Mouse (Mus musculus): ENCODE results near the gene Tulp4. TPM values are rescaled to one million over a fixed set of nuclear protein-coding genes. Genes with fewer than 3 reads are reported as not detected.

The Tulp4 gene
- polyA plus RNA-seq, 1 experiment: 67.0 TPM

DNA sequence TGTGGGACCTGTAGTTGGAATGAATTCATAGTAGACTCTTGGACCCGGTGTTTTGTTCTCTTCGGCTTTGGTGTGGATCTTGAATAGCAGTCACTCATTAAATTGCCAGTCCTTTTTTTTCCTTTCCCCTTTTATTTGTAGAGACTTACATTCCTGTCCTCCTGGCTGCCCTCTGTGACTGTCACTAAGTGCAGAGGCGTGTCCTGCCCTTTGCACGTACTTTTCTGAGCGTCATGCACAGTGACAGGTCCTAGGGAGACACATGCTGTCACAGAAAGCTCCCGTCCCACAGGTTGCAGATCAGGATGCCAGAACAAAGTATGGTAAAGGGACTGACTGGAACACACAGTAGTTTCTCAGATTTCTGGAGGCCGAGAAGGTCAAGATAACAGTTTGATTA, 91.3 kb downstream of the Tulp4 start:
- WGBS: 83% methylated on average over 7 of the region's 7 CpGs
- H3K4me3 ChIP-seq (replicated peaks; ENCODE audit: extremely low read depth, low read depth, low read length): no peak overlapping the region
- no peaks in the 10 kb centered on the region; the same call in 1 of the 2 replicates for H3K4me1 ChIP-seq (ENCODE audit: control insufficient read depth, insufficient read depth, low read length)
- no peak for TF ChIP-seq POLR2A (IDR thresholded peaks at IDR 0.05; ENCODE audit: borderline replicate concordance, extremely low read depth, low read depth, low read length)
- no peak for TF ChIP-seq CTCF (IDR thresholded peaks at IDR 0.05; ENCODE audit: insufficient read depth, low read length)
- no peak for DNase-seq

GRCm38 (mm10) chr17:6198670-6199069, 92.4 kb downstream of the Tulp4 start:
- 86% methylated on average over 6 of the region's 6 CpGs for WGBS
- H3K4me3 ChIP-seq (replicated peaks; ENCODE audit: extremely low read depth, low read depth, low read length): no peak overlapping the region
- TF ChIP-seq POLR2A (IDR thresholded peaks at IDR 0.05; ENCODE audit: borderline replicate concordance, extremely low read depth, low read depth, low read length) (no peak), CTCF (IDR thresholded peaks at IDR 0.05; ENCODE audit: insufficient read depth, low read length) (no peak)
- no peak for DNase-seq
- H3K4me1 ChIP-seq (ENCODE audit: control insufficient read depth, insufficient read depth, low read length): no peaks in the 10 kb centered on the region; the same call in 1 of the 2 replicates

DNA sequence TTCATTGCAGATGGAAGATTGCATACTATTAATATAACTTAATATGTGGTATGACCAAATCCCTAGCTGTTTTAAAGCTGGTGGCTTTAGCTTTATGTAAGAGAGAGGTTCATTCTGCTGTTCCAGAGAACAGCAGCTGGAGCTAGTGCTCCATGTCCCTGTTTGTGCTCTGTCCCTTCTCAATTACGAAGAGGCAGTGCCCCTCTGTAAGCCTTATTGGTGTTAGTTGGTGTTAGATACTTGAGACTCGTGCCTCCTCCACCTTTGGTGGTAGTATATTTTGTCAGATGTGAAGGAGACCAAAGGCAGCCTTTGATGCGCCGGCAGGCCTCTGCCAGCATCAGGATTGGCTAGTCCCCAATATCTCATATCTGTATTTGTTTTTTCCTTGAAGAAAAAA, 92.9 kb downstream of the Tulp4 start:
- no peak overlapping the region for H3K4me3 ChIP-seq (replicated peaks; ENCODE audit: extremely low read depth, low read depth, low read length)
- H3K4me1 ChIP-seq (ENCODE audit: control insufficient read depth, insufficient read depth, low read length): peaks cover 3% of the 10 kb centered on the region; the same call in 1 of the 2 replicates
- DNase-seq: no peak
- no peak for TF ChIP-seq POLR2A (IDR thresholded peaks at IDR 0.05; ENCODE audit: borderline replicate concordance, extremely low read depth, low read depth, low read length)
- TF ChIP-seq CTCF (IDR thresholded peaks at IDR 0.05; ENCODE audit: insufficient read depth, low read length): no peak
- WGBS: 65% methylated on average over 4 of the region's 4 CpGs

DNA sequence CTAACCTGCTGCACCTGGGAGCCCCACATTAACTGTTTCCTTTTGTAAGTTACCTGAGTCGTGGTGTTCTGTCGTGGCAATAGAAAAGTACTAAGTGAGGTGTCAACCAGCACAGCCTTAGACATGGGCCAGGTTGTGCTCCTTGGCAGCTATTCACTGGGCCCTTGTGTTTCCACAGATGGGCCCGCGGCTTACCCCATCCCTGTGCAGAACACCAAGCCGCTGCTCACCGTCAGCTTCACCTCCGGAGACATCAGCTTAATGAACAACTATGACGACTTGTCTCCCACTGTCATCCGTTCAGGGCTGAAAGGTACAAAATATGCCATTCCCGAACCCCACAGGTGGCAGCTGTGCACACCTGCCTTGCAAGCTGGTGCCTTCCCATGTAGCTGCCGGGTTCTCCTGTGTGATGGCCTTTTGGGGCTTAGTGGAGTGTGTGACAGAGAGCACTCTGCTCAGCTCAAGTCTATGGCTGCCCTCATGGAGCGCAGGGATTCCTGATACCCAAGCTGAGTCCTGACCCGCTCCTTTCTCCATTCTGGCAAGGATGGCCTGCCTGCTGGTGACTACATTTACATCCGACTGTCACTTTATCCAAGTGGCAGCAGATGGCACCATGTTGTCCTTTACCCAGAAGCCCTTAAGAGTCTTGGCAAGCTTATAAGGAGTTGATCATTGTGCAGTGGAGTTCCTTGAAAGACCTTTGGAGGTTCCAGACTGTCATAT, 95.4 kb downstream of the Tulp4 start:
- H3K4me1 ChIP-seq (ENCODE audit: control insufficient read depth, insufficient read depth, low read length): peaks cover 3% of the 10 kb centered on the region; the same call in 1 of the 2 replicates
- no peak overlapping the region for H3K4me3 ChIP-seq (replicated peaks; ENCODE audit: extremely low read depth, low read depth, low read length)
- no peak for DNase-seq
- WGBS: 93% methylated on average over 14 of the region's 14 CpGs
- TF ChIP-seq CTCF (IDR thresholded peaks at IDR 0.05; ENCODE audit: insufficient read depth, low read length): no peak
- no peak for TF ChIP-seq POLR2A (IDR thresholded peaks at IDR 0.05; ENCODE audit: borderline replicate concordance, extremely low read depth, low read depth, low read length)

DNA sequence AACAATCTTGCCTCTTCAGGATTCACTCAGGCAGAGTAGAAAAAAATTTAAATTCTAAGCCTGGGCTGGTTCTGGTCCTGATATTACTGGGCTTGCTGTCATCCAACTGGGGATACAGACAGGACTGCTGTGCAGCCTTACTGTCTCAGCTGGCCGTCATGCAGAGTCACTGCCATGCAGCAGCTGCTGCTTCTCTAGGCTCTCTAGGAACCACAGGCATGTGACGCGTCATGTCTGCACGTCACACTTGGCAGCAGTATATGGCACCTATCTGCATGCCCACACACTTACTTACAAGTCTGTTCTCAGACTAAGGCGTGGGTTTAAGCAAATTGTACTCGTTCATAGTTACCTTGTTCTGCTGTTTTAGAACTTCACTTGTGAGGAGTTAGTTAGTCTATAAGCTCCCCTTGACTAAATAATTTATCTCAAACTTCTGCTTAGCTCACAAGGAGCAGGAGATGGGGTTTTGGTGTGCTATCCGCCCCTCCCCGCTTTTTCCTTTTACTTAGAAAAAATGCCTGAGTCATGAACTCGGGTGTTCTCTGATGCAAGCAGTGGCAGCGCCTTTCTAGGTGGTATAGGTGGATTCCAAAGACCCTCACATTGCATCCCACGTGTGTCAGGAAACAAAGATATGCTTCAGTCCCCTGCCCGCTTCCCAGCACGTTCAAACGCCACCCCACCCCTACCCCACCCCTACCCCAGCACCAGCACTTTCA, 96.3 kb downstream of the Tulp4 start:
- WGBS: 60% methylated on average over 14 of the region's 14 CpGs
- Histone ChIP-seq H3K4me1 (ENCODE audit: control insufficient read depth, insufficient read depth, low read length) (peaks cover 3% of the 10 kb centered on the region; the same call in 1 of the 2 replicates), H3K4me3 (replicated peaks; ENCODE audit: extremely low read depth, low read depth, low read length) (no peak overlapping the region)
- TF ChIP-seq CTCF (IDR thresholded peaks at IDR 0.05; ENCODE audit: insufficient read depth, low read length) (no peak), POLR2A (IDR thresholded peaks at IDR 0.05; ENCODE audit: borderline replicate concordance, extremely low read depth, low read depth, low read length) (no peak)
- no peak for DNase-seq

- DNase-seq: no peak
- WGBS: 80% methylated on average over 7 of the region's 7 CpGs
- TF ChIP-seq POLR2A (IDR thresholded peaks at IDR 0.05; ENCODE audit: borderline replicate concordance, extremely low read depth, low read depth, low read length): no peak
- TF ChIP-seq CTCF (IDR thresholded peaks at IDR 0.05; ENCODE audit: insufficient read depth, low read length): no peak
- Histone ChIP-seq H3K4me3 (replicated peaks; ENCODE audit: extremely low read depth, low read depth, low read length) (no peak overlapping the region), H3K4me1 (ENCODE audit: control insufficient read depth, insufficient read depth, low read length) (peaks cover 3% of the 10 kb centered on the region; the same call in 1 of the 2 replicates)
These were observed 96.9 kb downstream of the Tulp4 start for GRCm38 (mm10) chr17:6203126-6203525.

GRCm38 (mm10) chr17:6203795-6204194, 97.6 kb downstream of the Tulp4 start:
- 48% methylated on average over 4 of the region's 4 CpGs for WGBS
- no peak for DNase-seq
- Histone ChIP-seq H3K4me1 (ENCODE audit: control insufficient read depth, insufficient read depth, low read length) (peaks cover 3% of the 10 kb centered on the region; the same call in 1 of the 2 replicates), H3K4me3 (replicated peaks; ENCODE audit: extremely low read depth, low read depth, low read length) (no peak overlapping the region)
- TF ChIP-seq CTCF (IDR thresholded peaks at IDR 0.05; ENCODE audit: insufficient read depth, low read length): no peak
- no peak for TF ChIP-seq POLR2A (IDR thresholded peaks at IDR 0.05; ENCODE audit: borderline replicate concordance, extremely low read depth, low read depth, low read length)

- WGBS: 63% methylated on average over 1 of the region's 1 CpGs
- TF ChIP-seq POLR2A (IDR thresholded peaks at IDR 0.05; ENCODE audit: borderline replicate concordance, extremely low read depth, low read depth, low read length): no peak
- TF ChIP-seq CTCF (IDR thresholded peaks at IDR 0.05; ENCODE audit: insufficient read depth, low read length): no peak
- no peaks in the 10 kb centered on the region for H3K4me1 ChIP-seq (ENCODE audit: control insufficient read depth, insufficient read depth, low read length)
- no peak overlapping the region for H3K4me3 ChIP-seq (replicated peaks; ENCODE audit: extremely low read depth, low read depth, low read length)
- no peak for DNase-seq
These were observed 105.5 kb downstream of the Tulp4 start for GRCm38 (mm10) chr17:6211721-6212120.

GRCm38 (mm10) chr17:6215640-6216039, 109.4 kb downstream of the Tulp4 start:
- no peak for DNase-seq
- no peak for TF ChIP-seq POLR2A (IDR thresholded peaks at IDR 0.05; ENCODE audit: borderline replicate concordance, extremely low read depth, low read depth, low read length)
- TF ChIP-seq CTCF (IDR thresholded peaks at IDR 0.05; ENCODE audit: insufficient read depth, low read length): no peak
- Histone ChIP-seq H3K4me1 (ENCODE audit: control insufficient read depth, insufficient read depth, low read length) (no peaks in the 10 kb centered on the region), H3K4me3 (replicated peaks; ENCODE audit: extremely low read depth, low read depth, low read length) (no peak overlapping the region)
- 84% methylated on average over 4 of the region's 4 CpGs for WGBS

Measured in lung, adult 2 months (tissue).